Mouse (Mus musculus): Measurements from ENCODE around the gene Hist2h2ac.

Hist2h2ac gene

GRCm38 (mm10) chr3:96220765-96221639, at the start of gene Hist2h2ac, which contains the start of gene Hist2h2be:
TSS of gene Hist2h2ac (minus strand) at chr3:96220880.
TSS of gene Hist2h2be (plus strand) at chr3:96221119.
- DNase-seq (ENCODE audit: low spot score in 2 of 2), result peak; percentile 88 to 93

GRCm38 (mm10) chr3:96269511-96270474, 49.1 kb upstream of the Hist2h2ac start, which contains the start of gene Hist2h2bb:
TSS of gene Hist2h2bb (plus strand) at chr3:96269752.
- peak; percentile 95 to 98 for DNase-seq (ENCODE audit: low spot score in 2 of 2)

DNA sequence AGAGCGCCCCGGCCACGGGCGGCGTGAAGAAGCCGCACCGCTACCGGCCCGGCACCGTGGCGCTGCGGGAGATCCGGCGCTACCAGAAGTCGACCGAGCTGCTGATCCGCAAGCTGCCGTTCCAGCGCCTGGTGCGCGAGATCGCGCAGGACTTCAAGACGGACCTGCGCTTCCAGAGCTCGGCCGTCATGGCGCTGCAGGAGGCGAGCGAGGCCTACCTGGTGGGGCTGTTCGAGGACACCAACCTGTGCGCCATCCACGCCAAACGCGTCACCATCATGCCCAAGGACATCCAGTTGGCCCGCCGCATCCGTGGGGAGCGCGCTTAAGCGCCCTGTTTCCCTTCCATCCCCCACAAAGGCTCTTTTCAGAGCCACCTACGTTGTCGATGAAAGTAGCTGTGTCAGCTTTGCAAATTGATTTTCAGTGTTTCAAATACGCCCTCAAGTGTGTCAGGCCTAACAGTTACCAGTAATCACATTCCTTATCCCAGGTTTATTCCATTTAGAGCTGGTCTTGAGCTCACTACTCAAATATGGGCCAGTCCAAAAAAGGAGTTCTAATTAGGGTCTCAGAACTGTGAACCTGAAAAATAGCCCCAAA, 48.2 kb upstream of the Hist2h2ac start:
- DNase-seq (ENCODE audit: low spot score in 2 of 2), result peak; percentile 36 to 56

DNA sequence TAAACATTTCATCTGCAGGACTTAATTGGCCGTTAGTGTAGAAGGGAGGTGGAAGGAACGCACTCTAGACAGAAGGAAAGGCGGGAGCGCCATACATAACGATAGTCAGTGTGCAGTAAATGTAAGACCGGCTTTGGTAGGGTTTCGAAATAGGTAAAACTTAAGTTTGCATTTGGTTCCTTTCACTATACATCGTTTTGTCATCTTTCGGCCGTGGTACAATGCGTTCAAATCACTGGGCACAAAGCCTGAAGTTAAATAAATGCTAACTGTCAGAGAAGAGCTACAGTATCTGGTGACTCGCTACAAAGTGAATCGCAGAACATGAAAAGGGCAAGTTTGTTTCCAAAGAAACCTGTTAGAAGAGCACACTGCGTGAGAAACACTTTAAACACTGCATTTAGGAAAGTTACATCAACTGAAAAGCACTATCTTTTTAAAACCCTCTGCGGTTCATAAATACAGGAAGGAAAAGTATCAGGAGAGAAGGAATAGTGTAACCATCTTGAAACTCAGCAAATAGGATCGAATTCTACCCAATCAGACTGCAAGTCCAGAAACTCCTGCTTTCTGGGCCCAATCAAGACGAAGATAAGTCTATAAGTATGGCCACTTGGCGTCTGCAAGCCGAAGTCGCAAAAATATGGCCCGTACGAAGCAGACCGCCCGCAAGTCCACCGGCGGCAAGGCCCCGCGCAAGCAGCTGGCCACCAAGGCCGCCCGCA, 47.5 kb upstream of the Hist2h2ac start, which contains the start of gene Hist2h3b:
Gene Hist2h3b, plus strand, starts transcription at position 604 of the 725 bp plus-strand sequence.
- DNase-seq (ENCODE audit: low spot score in 2 of 2), result peak; percentile 85 to 90

DNA sequence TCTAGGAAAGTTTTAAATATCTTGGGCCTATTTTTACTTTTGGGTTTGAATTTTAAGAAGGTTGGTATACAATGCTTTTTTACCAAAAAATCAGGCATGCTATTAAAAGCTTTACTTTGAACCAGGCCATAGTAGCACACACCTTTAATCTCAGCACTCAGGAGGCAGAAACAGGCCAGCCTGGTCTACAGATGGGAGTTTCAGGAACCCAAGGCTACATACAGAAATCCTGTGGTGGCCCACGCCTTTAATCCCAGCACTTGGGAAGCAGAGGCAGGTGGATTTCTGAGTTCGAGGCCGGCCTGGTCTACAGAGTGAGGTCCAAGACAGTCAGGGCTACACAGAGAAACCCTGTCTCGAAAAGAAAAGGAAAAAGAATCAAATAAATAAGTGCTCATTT, 46.9 kb upstream of the Hist2h2ac start:
- DNase-seq (ENCODE audit: low spot score in 2 of 2), result no peak

GRCm38 (mm10) chr3:96266132-96266710, 45.5 kb upstream of the Hist2h2ac start:
- DNase-seq (ENCODE audit: low spot score in 2 of 2), result no peak

DNA sequence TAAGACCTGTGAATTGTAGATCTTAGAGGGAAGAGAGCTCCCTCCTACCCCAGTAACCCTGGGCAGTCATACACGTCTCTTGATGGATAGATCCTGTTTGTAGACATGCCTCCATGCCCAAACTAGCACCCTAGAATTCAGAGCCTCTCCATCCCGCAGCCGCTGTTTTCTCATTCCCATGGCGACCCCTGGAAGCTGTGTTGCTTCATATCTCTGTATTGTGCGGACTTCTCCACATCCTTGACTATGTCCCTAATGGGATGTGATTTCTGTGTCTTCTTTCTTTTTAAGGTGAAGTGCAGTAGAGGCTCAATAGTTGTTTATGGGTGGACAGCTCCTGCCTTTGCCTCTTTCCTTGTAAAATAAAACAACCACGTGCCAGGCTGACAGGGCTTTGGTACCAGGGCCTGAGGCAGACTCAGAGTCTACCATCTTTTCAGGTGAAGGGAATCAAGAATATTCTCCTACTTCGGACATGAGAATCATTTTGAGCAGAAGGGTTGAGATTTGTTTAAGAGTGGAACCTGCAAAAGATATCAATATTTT, 43.8 kb upstream of the Hist2h2ac start:
- DNase-seq (ENCODE audit: low spot score in 2 of 2), result no peak

- DNase-seq (ENCODE audit: low spot score in 2 of 2), result peak; percentile 47 to 59
Measured at GRCm38 (mm10) chr3:96263558-96264403, 43.1 kb upstream of the Hist2h2ac start.

DNA sequence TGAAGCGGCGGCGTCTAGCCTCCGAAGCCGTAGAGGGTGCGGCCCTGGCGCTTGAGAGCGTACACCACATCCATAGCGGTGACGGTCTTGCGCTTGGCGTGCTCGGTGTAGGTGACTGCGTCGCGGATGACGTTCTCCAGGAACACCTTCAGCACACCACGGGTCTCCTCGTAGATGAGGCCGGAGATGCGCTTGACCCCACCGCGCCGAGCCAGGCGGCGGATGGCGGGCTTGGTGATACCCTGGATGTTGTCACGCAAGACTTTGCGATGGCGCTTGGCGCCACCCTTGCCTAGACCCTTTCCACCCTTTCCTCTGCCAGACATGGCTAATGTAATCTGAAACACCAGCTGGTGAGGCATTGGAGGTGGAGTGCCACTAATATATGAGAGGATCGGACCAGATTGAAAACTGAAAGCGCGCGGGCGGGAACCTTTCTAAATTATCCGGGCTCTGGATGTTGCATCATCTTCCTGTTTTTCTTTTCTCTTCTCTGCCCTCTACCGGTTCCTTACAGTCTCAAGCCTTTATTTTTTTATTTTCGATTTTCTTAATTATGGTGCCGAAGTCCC, 42.4 kb upstream of the Hist2h2ac start, which contains the start of gene Hist2h4:
Gene Hist2h4, minus strand, starts transcription at position 333 of the 572 bp plus-strand sequence.
- peak; percentile 98 to 100 for DNase-seq (ENCODE audit: low spot score in 2 of 2)

- DNase-seq (ENCODE audit: low spot score in 2 of 2), result peak; percentile 84 to 88
Measured at GRCm38 (mm10) chr3:96262216-96262875, 41.7 kb upstream of the Hist2h2ac start.

- no peak for DNase-seq (ENCODE audit: low spot score in 2 of 2)
Measured at GRCm38 (mm10) chr3:96261623-96262022, 40.9 kb upstream of the Hist2h2ac start.

DNA sequence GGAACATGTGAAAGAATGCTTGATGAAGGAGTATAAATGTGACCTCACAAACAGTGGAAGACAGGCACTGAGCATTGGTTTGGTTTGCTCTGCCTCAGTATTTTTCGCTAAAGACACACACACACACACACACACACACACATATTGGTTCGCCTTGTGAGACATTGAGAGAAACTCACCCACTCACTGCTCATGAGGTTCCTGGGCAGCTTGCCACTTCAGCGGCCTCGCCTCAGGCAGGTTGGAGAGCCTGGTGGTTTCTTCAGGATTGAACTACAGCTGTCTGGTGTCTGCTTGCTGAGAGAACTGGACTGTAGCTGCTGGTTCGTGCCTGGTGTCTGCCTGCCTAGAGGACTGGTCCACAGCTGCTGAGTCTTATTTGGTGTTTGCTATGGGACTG, 39.5 kb upstream of the Hist2h2ac start:
- DNase-seq (ENCODE audit: low spot score in 2 of 2), result peak in 1 of 2 experiments; percentile 45

DNA sequence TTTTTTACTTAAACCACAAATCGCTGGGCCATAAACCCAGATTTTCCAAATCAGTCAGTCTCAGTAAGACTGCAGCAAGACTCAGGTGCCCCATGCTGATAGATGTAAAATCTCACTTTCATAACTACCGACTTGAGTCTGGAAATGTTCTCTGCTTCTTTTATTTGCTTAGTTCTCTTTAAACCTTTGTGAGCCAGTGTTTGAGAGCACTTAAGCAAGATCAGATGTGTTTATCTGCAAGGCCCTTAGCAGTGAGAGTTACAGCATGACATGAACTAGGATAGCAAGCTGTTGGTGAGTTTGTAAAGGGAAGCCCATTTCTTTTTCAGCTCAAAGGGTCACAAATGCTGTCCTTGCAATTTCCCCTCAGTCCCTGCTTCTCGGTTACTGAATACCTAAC, 36.5 kb upstream of the Hist2h2ac start:
- no peak for DNase-seq (ENCODE audit: low spot score in 2 of 2)

- no peak for DNase-seq (ENCODE audit: low spot score in 2 of 2)
Measured at GRCm38 (mm10) chr3:96255926-96256593, 35.4 kb upstream of the Hist2h2ac start.

DNA sequence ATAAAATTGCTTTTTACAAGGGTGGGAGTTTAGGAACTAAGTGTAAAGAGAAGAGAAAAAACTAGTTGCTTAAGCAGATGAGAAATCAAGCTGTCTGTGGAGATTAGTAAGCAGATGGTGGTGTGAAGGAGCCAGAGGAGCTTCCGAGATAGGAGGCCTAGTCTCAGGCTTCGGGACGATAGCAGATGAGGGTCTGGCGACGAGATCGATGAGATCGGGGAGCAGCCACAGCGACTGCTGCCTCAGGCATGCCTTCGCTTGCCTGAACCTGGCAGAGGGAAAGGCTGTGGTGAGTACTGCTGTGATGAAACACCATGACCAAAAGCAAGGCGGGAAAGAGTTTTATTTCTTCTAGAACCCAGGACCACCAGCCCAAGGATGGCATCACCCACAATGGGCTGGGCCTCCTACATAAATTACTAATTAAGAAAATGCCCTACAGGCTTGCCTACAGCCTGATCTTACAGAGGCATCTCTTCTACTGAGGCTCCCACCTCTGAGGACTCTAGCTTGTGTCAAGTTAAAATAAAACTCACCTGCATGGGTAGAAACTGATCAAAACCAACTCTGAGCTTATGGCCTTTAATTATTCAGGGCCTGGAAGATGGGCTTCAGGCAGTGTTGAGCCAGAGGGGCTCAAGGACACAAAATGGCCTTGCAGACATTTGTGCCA, 34.1 kb upstream of the Hist2h2ac start:
- no peak for DNase-seq (ENCODE audit: low spot score in 2 of 2)

DNA sequence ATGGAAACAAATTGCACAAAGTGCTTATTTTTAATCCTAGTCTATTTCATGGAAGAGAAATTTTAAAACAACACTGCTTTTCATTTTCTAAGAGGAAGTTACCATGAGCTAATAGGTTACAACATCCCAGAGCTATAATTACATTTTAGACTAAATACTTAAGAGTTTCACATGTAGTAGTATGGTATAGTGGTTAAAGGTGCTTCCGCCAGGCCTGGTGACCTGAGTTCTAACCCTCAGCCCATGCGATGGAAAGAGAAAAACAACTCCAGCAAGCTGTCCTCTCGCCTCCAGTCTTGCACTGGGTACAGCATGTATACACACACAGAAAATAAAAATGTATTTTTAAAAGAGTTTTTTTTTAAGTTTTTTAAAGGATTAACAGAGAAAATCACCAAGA, 31.1 kb upstream of the Hist2h2ac start:
- DNase-seq (ENCODE audit: low spot score in 2 of 2), result no peak

- no peak for DNase-seq (ENCODE audit: low spot score in 2 of 2)
Measured at GRCm38 (mm10) chr3:96250890-96251289, 30.2 kb upstream of the Hist2h2ac start.
